Mouse (Mus musculus) myocyte (in vitro differentiated cells): ENCODE data around the gene Ctnnb1. TPM values are rescaled to one million over a fixed set of nuclear protein-coding genes. Genes with fewer than 3 reads are reported as not detected.

Source experiments
- H3K27me3 ChIP-seq: one replicate; pipeline ENCODE4 v1.6.1; 2011; ENCODE audit not compliant: control insufficient read depth, insufficient read depth, insufficient read length
- H3K36me3 ChIP-seq: one replicate; pipeline ENCODE4 v1.6.1; 2011; ENCODE audit not compliant: control insufficient read depth, insufficient read depth
- H3K4me2 ChIP-seq: one replicate; pipeline ENCODE4 v1.6.1; 2011; ENCODE audit warnings: low read depth, control low read depth
- H3K4me3 ChIP-seq: one replicate; pipeline ENCODE4 v1.5.1; 2011; ENCODE audit warnings: mild to moderate bottlenecking, control low read depth, moderate library complexity
- H3K79me2 ChIP-seq: one replicate; pipeline ENCODE4 v1.6.1; 2011; ENCODE audit not compliant: control insufficient read depth, insufficient read depth
- H3ac ChIP-seq: one replicate; pipeline ENCODE4 v1.6.1; 2011; ENCODE audit not compliant: control insufficient read depth, insufficient read length
- CEBPB ChIP-seq: IDR thresholded peaks from 2 replicates; pipeline ENCODE4 v1.6.1; 2011; ENCODE audit warnings: mild to moderate bottlenecking, moderate library complexity; ENCODE audit not compliant: poor library complexity, insufficient read depth, severe bottlenecking
- E2F4 ChIP-seq: IDR thresholded peaks from one replicate; pipeline ENCODE4 v1.6.1; 2011; ENCODE audit warnings: mild to moderate bottlenecking, control low read depth, moderate library complexity; ENCODE audit not compliant: insufficient read depth
- MAX ChIP-seq: IDR thresholded peaks from one replicate; pipeline ENCODE4 v1.6.1; 2011; ENCODE audit warnings: low read depth, mild to moderate bottlenecking, control low read depth
- MYOD1 ChIP-seq, 3 experiments: IDR thresholded peaks; one replicate each; pipeline ENCODE4 v1.6.1; 2011; ENCODE audit warnings: control low read depth in 2 of 3, low read depth in 2 of 3, mild to moderate bottlenecking in 2 of 3, moderate library complexity in 1 of 3; ENCODE audit not compliant: insufficient read length in 2 of 3, control insufficient read depth in 1 of 3
- MYOG ChIP-seq, 3 experiments: IDR thresholded peaks; one replicate each; pipeline ENCODE4 v1.6.1; 2011; ENCODE audit warnings: control low read depth in 2 of 3, low read depth in 2 of 3, mild to moderate bottlenecking in 2 of 3; ENCODE audit not compliant: insufficient read length in 2 of 3, control insufficient read depth in 1 of 3, insufficient read depth in 1 of 3
- POLR2A ChIP-seq: IDR thresholded peaks from one replicate; pipeline ENCODE4 v1.6.1; 2011; ENCODE audit warnings: low read depth, mild to moderate bottlenecking, control low read depth, moderate library complexity; ENCODE audit not compliant: insufficient read length
- POLR2AphosphoS2 ChIP-seq: IDR thresholded peaks from one replicate; pipeline ENCODE4 v1.6.1; 2011; ENCODE audit warnings: low read depth, control low read depth; ENCODE audit not compliant: insufficient read length
- REST ChIP-seq: IDR thresholded peaks from one replicate; pipeline ENCODE4 v1.6.1; 2011; ENCODE audit warnings: mild to moderate bottlenecking, control low read depth, moderate library complexity; ENCODE audit not compliant: insufficient read depth, insufficient read length
- SRF ChIP-seq: IDR thresholded peaks from one replicate; pipeline ENCODE4 v1.6.1; 2011; ENCODE audit warnings: low read depth; ENCODE audit not compliant: control insufficient read depth, insufficient read length
- TCF12 ChIP-seq: IDR thresholded peaks from one replicate; pipeline ENCODE4 v1.6.1; 2011; ENCODE audit warnings: mild to moderate bottlenecking, control low read depth; ENCODE audit not compliant: poor library complexity, insufficient read depth, severe bottlenecking
- TCF3 ChIP-seq: IDR thresholded peaks from one replicate; pipeline ENCODE4 v1.6.1; 2011; ENCODE audit warnings: low read depth, control low read depth; ENCODE audit not compliant: insufficient read length
- USF1 ChIP-seq: IDR thresholded peaks from one replicate; pipeline ENCODE4 v1.6.1; 2011; ENCODE audit warnings: low read depth, mild to moderate bottlenecking, control low read depth, moderate library complexity
- polyA plus RNA-seq: library from polyadenylated mRNA; unstranded; fragments of >200 nt; fragmentation: generic; extraction: Trizol; gene quantifications from one replicate; pipeline ENCODE4 v1.2.1, GENCODE M21; 2012; ENCODE audit warnings: missing spikeins

Ctnnb1 gene
- polyA plus RNA-seq, 1 experiment = 294 TPM

DNA sequence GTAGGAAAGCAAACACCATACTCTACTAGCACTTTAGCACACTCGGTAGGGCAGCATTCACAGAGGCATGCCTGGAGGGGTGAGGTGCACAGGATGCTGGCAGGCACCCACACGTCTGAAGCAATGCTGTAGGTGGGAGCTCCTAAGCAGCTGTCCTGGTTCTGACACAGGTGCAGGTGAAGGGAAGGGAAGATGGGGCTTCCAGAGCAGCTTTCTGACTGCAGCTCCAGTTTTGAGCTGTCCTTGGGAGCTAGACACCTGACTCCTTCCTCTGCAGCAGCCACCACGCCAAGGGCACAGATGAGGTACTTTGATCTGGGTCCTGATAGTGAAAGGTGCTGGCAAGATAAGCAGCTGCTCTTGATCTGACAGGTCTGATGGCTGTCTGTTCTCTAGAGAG is 32.5 kb downstream of the Ctnnb1 start:
- TF ChIP-seq MYOG (IDR thresholded peaks at IDR 0.05; ENCODE audit: control insufficient read depth in 1 of 3, insufficient read depth in 1 of 3, insufficient read length in 2 of 3, low read depth in 2 of 3) (no peak), POLR2A (no peak), MAX (no peak), MYOD1 (IDR thresholded peaks at IDR 0.05; ENCODE audit: control insufficient read depth in 1 of 3, insufficient read length in 2 of 3, low read depth in 2 of 3) (no peak), POLR2AphosphoS2 (no peak), SRF (no peak), TCF3 (no peak), USF1 (no peak), CEBPB (no peak), TCF12 (no peak), E2F4 (no peak), REST (no peak)
- Histone ChIP-seq H3K4me2 (no peak overlapping the region), H3K27me3 (no peaks in the 10 kb centered on the region), H3K79me2 (peaks cover 38% of the 10 kb centered on the region), H3K36me3 (peaks cover 59% of the 10 kb centered on the region), H3K4me3 (no peak overlapping the region), H3ac (no peak overlapping the region)

DNA sequence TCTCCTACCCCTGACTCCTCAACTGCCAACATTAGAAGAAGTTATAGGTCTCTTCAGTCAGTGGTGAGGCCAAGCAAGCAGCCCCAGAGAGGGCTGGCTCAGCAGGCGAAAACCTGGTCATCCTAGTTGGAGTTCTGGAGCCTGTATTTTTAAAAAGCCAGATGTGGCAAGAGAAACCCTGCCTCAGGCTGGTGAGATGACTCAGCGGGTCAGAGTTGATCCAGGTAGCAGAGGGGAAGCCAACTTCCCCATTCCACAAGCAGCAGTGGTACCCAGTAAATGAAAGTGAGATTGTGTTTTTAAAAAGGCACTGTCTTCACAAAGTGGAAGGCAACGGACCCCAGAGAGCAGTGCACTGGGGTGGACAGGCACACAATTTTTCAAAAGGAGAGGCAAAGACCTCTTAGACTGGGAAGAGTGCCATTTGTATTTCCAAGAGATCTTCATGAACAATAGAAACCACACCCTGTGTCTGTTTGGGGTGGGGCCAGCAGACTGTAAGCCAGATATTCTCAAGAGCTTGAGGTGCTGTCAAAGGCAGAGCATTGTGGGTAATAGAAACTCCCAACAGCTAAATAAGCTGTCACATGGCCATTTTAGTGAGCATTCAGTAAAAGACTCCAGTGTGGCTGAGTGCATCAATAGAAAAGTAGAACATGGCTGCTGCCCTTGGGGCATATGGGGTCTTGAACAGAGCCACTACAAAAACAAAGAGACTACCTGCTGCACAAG is 33.1 kb downstream of the Ctnnb1 start:
- no peaks in the 10 kb centered on the region for H3K27me3 ChIP-seq
- H3K79me2 ChIP-seq = peaks cover 38% of the 10 kb centered on the region
- H3K4me2 ChIP-seq = peak overlapping the region; percentile 6
- TF ChIP-seq TCF12 (no peak), USF1 (no peak), POLR2A (no peak), TCF3 (no peak), REST (no peak), E2F4 (no peak), POLR2AphosphoS2 (no peak), MYOG (IDR thresholded peaks at IDR 0.05; ENCODE audit: control insufficient read depth in 1 of 3, insufficient read depth in 1 of 3, insufficient read length in 2 of 3, low read depth in 2 of 3) (no peak), MAX (no peak), CEBPB (no peak), SRF (no peak), MYOD1 (IDR thresholded peaks at IDR 0.05; ENCODE audit: control insufficient read depth in 1 of 3, insufficient read length in 2 of 3, low read depth in 2 of 3) (no peak)
- peaks cover 58% of the 10 kb centered on the region for H3K36me3 ChIP-seq
- no peak overlapping the region for H3ac ChIP-seq
- H3K4me3 ChIP-seq = no peak overlapping the region

DNA sequence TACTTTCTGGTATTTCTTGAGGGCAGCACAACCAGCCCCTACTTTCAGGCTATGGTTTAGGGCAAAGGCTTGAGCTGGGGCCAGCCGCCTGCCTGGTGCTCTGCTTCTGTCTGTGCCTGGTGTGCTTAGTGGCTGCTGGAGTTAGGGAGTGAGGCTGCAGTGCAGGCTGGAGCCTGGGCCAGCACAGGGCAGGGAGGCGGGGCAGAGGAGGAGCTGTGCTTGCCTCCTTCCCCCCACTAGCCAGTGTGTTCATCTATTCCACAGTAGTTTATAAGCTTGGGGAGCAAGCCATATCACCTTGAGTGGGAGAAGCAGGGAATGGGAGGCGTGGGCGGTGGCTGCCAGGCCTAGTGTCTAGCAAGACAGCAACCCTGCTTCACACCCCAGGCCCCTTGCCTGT is 34.1 kb downstream of the Ctnnb1 start:
- H3K36me3 ChIP-seq = peaks cover 66% of the 10 kb centered on the region
- H3ac ChIP-seq = no peak overlapping the region
- peaks cover 38% of the 10 kb centered on the region for H3K79me2 ChIP-seq
- TF ChIP-seq POLR2AphosphoS2 (peak; percentile 45), MYOG (IDR thresholded peaks at IDR 0.05; ENCODE audit: control insufficient read depth in 1 of 3, insufficient read depth in 1 of 3, insufficient read length in 2 of 3, low read depth in 2 of 3) (no peak), POLR2A (peak; percentile 14), SRF (no peak), REST (no peak), E2F4 (no peak), MYOD1 (IDR thresholded peaks at IDR 0.05; ENCODE audit: control insufficient read depth in 1 of 3, insufficient read length in 2 of 3, low read depth in 2 of 3) (no peak), CEBPB (no peak), USF1 (no peak), TCF12 (no peak), TCF3 (no peak), MAX (no peak)
- no peaks in the 10 kb centered on the region for H3K27me3 ChIP-seq
- H3K4me3 ChIP-seq = no peak overlapping the region
- no peak overlapping the region for H3K4me2 ChIP-seq

DNA sequence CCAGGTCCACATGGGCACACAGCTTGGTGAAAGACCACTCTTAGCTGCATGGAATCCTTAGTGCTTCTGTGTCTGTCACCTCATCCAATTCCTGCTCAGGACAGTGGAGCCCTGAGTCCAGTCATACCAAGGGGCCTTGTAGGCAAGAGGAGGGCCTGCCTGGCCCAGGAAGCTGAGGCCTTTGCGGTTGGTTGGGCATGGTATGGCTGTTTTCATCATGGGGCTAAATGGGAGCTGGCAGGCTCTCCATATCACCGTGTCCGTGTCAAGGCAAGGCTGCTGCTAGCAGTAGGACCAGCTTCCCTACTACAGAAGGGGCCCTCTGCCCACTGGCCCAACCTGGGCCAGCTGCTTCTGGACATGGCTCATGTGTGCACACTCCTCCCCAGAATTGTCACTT is 34.7 kb downstream of the Ctnnb1 start:
- Histone ChIP-seq H3ac (no peak overlapping the region), H3K79me2 (peaks cover 35% of the 10 kb centered on the region), H3K4me3 (no peak overlapping the region), H3K4me2 (no peak overlapping the region), H3K36me3 (peaks cover 65% of the 10 kb centered on the region), H3K27me3 (no peaks in the 10 kb centered on the region)
- TF ChIP-seq SRF = no peak
- TF ChIP-seq POLR2AphosphoS2 = peak; percentile 8

DNA sequence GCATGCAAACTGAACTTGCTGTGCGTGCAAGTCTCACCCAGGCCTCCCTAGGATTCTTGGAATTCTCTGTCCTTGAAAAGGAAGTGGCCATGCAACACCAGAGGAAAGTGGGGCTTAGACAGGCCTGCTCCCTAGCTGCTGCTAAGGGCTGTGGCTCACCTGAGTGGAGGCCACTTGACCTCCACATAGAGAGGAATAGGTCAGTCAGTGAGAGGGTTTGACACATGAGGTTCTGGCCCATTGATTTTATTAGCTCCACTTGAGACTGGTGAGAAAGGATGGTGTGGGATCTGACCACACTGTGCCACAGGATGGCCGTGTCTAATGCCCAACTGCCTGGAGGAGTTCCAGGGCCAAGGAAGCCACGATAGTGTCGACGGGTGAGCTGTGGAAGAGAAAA is 35.2 kb downstream of the Ctnnb1 start:
- no peak overlapping the region for H3ac ChIP-seq
- no peak for TF ChIP-seq MAX
- no peak for TF ChIP-seq MYOD1 (IDR thresholded peaks at IDR 0.05; ENCODE audit: control insufficient read depth in 1 of 3, insufficient read length in 2 of 3, low read depth in 2 of 3)
- no peak for TF ChIP-seq TCF3
- no peak for TF ChIP-seq E2F4
- no peak for TF ChIP-seq CEBPB
- no peak for TF ChIP-seq SRF
- no peak for TF ChIP-seq TCF12
- TF ChIP-seq USF1 = no peak
- no peak for TF ChIP-seq POLR2AphosphoS2
- no peak for TF ChIP-seq POLR2A
- no peak for TF ChIP-seq MYOG (IDR thresholded peaks at IDR 0.05; ENCODE audit: control insufficient read depth in 1 of 3, insufficient read depth in 1 of 3, insufficient read length in 2 of 3, low read depth in 2 of 3)
- TF ChIP-seq REST = no peak
- no peaks in the 10 kb centered on the region for H3K27me3 ChIP-seq
- H3K36me3 ChIP-seq = peaks cover 60% of the 10 kb centered on the region
- peaks cover 30% of the 10 kb centered on the region for H3K79me2 ChIP-seq
- no peak overlapping the region for H3K4me3 ChIP-seq
- no peak overlapping the region for H3K4me2 ChIP-seq
